Mouse (Mus musculus) liver, embryonic 14.5 days (tissue): ENCODE results near the gene Ahnak.

Experiments used
- CTCF ChIP-seq: IDR thresholded peaks from 2 replicates; pipeline ENCODE4 v1.5.1; 2016; ENCODE audit warnings: antibody characterized with exemption, low read depth, control low read depth
- EP300 ChIP-seq: IDR thresholded peaks from 2 replicates; pipeline ENCODE4 v1.6.1; 2016; ENCODE audit warnings: antibody characterized with exemption, low read depth

DNA sequence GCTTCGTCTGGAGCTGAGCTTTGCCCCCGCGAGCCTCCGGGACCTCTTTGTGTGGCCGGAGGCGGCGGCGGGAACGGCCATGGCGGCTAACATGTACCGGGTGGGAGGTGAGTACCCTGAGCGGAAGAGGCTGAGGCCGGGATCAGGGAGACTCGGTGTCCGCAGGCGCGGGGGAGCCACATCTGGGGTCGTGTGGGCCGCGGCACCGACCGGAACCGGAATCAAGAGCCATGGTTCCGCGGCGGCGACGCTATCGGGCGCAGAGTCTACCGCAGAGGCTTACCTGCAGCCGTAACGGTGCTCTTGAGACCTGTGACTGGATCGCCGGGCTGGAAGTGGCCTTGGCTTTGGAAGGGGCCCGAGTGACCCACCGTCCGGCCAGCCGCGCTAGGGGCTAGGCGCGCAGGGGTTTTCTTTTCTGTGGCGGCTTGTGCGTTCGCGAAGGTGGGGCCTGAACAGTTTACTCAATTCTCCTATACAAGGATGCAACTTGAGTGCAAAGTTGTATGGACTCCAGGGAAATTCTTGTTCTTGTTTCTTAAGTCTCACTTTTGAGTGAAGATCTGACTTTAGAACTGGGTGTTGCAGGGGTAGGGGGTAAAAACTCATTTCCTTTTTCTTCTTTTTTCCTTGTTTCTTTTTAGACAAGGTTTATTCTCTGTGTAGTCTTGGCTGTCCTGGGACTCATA, 46.7 kb upstream of the Ahnak start:
- TF ChIP-seq CTCF: no peak
- no peak for TF ChIP-seq EP300
